In the genomic region with DNA sequence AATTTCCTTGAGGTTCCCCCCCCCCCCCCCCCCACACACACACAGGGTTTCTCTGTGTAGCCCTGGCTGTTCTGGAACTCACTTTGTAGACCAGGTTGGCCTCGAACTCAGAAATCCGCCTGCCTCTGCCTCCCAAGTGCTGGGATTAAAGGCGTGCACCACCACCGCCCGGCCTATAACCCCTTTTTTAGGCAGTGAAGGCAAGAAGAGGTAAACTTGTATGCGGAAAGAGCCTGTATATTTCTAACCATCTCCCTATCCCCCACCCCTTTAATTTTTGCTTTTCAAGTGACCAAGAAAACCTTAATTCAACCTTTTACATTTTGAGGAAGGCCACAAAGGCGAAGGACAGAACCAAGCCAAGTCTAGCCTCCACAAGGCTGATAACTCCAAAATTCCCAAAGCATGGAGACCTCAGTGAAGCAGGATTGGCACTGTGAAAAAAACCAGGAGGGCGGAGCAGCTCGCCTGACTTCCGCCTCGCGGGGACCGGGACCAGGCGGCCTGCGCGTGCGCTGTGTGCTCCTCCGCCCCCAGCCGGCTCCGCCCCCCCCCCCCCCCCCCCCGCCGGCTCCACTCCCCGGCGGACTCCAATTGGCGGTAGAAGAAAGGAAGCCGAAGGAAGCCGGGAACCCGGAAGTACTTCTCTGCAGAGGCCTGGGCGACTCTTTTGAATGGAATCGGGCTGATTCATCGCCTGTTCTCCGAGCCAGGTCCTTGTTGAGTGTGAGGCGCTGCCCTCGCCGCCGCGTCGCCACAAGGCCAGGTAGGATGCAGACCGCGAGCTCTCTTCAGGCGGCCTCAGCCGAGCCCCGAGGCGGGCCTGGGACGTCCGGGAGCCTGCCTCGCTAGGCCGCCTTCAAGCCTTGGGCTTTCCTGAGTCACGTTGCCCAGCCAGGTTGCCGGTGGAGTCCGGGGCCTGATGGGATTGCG, we compare ENCODE assay signal across 8 mouse cellular contexts. TPM values are rescaled to one million over a fixed set of nuclear protein-coding genes. Genes with fewer than 3 reads are reported as not detected.
A peak's percentile ranks its signal among the peaks of the same experiment; 100 is the strongest.
DNase-seq lines count a peak whose midpoint lies in the region; ATAC-seq and TF ChIP-seq lines count a peak whose summit lies in the region.

A gene (plus strand): TSS at position 587 of the 933 bp plus-strand sequence.

- H3K4me2 ChIP-seq in forebrain, embryonic 16.5 days (ENCODE audit: low read length): peak within 1 kb of the TSS; percentile 92
- peak within 1 kb of the TSS; percentile 84 for H3K4me2 ChIP-seq in lung, embryonic 14.5 days

- 6% methylated on average over 47 of the region's 52 CpGs for WGBS in forebrain, embryonic 16.5 days
- WGBS in lung, embryonic 14.5 days: 5% methylated on average over 43 of the region's 52 CpGs
- 5% methylated on average over 47 of the region's 52 CpGs for WGBS in olfactory bulb, adult 2 months
- 7% methylated on average over 50 of the region's 52 CpGs for WGBS in thymus, adult 2 months

- no peaks in the 10 kb centered on the region for H3K27me3 ChIP-seq in forebrain, embryonic 16.5 days (replicated peaks; ENCODE audit: control insufficient read depth, insufficient read depth, low read length)
- no peaks in the 10 kb centered on the region for H3K27me3 ChIP-seq in lung, embryonic 14.5 days (ENCODE audit: insufficient read depth, low read length)
- H3K27me3 ChIP-seq in thymus, adult 2 months (ENCODE audit: control insufficient read depth, insufficient read depth, low read length): no peaks in the 10 kb centered on the region

- H3K27ac ChIP-seq in ES-E14 (ENCODE audit: insufficient read depth, low read depth, low read length, poor library complexity, severe bottlenecking): peak within 1 kb of the TSS; percentile 78
- peak within 1 kb of the TSS; percentile 86 for H3K27ac ChIP-seq in forebrain, embryonic 16.5 days (ENCODE audit: low read length)
- H3K27ac ChIP-seq in layer of hippocampus, adult 2 months: peak within 1 kb of the TSS; percentile 92
- peak within 1 kb of the TSS; percentile 86 for H3K27ac ChIP-seq in lung, embryonic 14.5 days (ENCODE audit: low read depth)
- H3K27ac ChIP-seq in olfactory bulb, adult 2 months (ENCODE audit: insufficient read depth, low read depth, low read length): peak within 1 kb of the TSS; percentile 83
- H3K27ac ChIP-seq in thymus, adult 2 months (ENCODE audit: control insufficient read depth, insufficient read depth, low read length): no peak within 1 kb of the TSS

- in situ Hi-C loops in ES-E14 (cut with MboI; ENCODE audit: low sequenced_read_pairs in 2 of 2, unreplicated experiment in 2 of 2): no loop called here

- H3K9ac ChIP-seq in ES-E14 (ENCODE audit: insufficient read depth, low read depth, low read length, poor library complexity, severe bottlenecking): peak within 1 kb of the TSS; percentile 98
- peak within 1 kb of the TSS; percentile 95 for H3K9ac ChIP-seq in forebrain, embryonic 16.5 days (replicated peaks; ENCODE audit: low read depth, low read length)
- H3K9ac ChIP-seq in lung, embryonic 14.5 days: peak within 1 kb of the TSS; percentile 87

- H3K4me3 ChIP-seq in ES-E14 (ENCODE audit: insufficient read depth in 1 of 2, low read depth in 1 of 2, low read length in 2 of 2, poor library complexity in 1 of 2, severe bottlenecking in 1 of 2): peak within 1 kb of the TSS; percentile 89 to 97
- H3K4me3 ChIP-seq in forebrain, embryonic 16.5 days (replicated peaks; ENCODE audit: low read length): peak within 1 kb of the TSS; percentile 99
- peak within 1 kb of the TSS; percentile 88 for H3K4me3 ChIP-seq in layer of hippocampus, adult 2 months
- H3K4me3 ChIP-seq in lung, embryonic 14.5 days (ENCODE audit: low read depth, low read length): peak within 1 kb of the TSS; percentile 90
- peak within 1 kb of the TSS; percentile 99 for H3K4me3 ChIP-seq in olfactory bulb, adult 2 months (ENCODE audit: insufficient read depth, low read depth, low read length)
- peak within 1 kb of the TSS; percentile 71 for H3K4me3 ChIP-seq in thymus, adult 2 months (ENCODE audit: control insufficient read depth, insufficient read depth, low read length)

- peaks cover 2% of the 10 kb centered on the region; the same call in 1 of the 2 replicates for H3K36me3 ChIP-seq in ES-E14 (ENCODE audit: control insufficient read depth, insufficient read depth, low read length, poor library complexity, severe bottlenecking)
- 0 out of 2 replicates have a peak, but pooled peaks cover 2% of the 10 kb centered on the region for H3K36me3 ChIP-seq in forebrain, embryonic 16.5 days (ENCODE audit: control insufficient read depth, insufficient read depth)
- H3K36me3 ChIP-seq in lung, embryonic 14.5 days (ENCODE audit: insufficient read depth): no peaks in the 10 kb centered on the region
- no peaks in the 10 kb centered on the region for H3K36me3 ChIP-seq in thymus, adult 2 months (ENCODE audit: control insufficient read depth, insufficient read depth, low read length)

- no peak for TF ChIP-seq CTCF in layer of hippocampus, adult 2 months (conservative IDR thresholded peaks at IDR 0.05)
- no peak for TF ChIP-seq CTCF in lung, embryonic 14.5 days (IDR thresholded peaks at IDR 0.05; ENCODE audit: low read depth)
- no peak for TF ChIP-seq CTCF in olfactory bulb, adult 2 months (IDR thresholded peaks at IDR 0.05; ENCODE audit: insufficient read depth, low read depth, low read length)
- TF ChIP-seq CTCF in thymus, adult 2 months (IDR thresholded peaks at IDR 0.05; ENCODE audit: borderline replicate concordance, control insufficient read depth, extremely low read depth, insufficient read depth, low read length, poor library complexity): no peak

- intact Hi-C loops in heart, postnatal 36 days (cut with DNase I): loop anchor here (5.0 kb wide), 2 partner anchors 101 to 119 kb away; no protein-coding TSS in a partner anchor

- peak; percentile 97 for ATAC-seq in forebrain, embryonic 16.5 days
- ATAC-seq in lung, embryonic 14.5 days (ENCODE audit: insufficient read depth): peak; percentile 97

- H3K9me3 ChIP-seq in ES-E14 (ENCODE audit: control insufficient read depth, insufficient read depth, low read depth, low read length): no peaks in the 10 kb centered on the region
- H3K9me3 ChIP-seq in forebrain, embryonic 16.5 days (ENCODE audit: control insufficient read depth, low read length): no peaks in the 10 kb centered on the region
- H3K9me3 ChIP-seq in lung, embryonic 14.5 days (ENCODE audit: low read depth, low read length): no peaks in the 10 kb centered on the region

- peak; percentile 42; the same call in 1 of the 2 replicates for TF ChIP-seq POLR2A in olfactory bulb, adult 2 months (IDR thresholded peaks at IDR 0.05; ENCODE audit: insufficient read depth, low read depth, low read length)
- TF ChIP-seq POLR2A in thymus, adult 2 months (IDR thresholded peaks at IDR 0.05; ENCODE audit: control insufficient read depth, extremely low read depth, insufficient read depth, low read length, poor library complexity): peak; percentile 36; the same call in 1 of the 2 replicates

- DNase-seq in ES-E14 (ENCODE audit: low read depth, low spot score): peak; percentile 80
- peak; percentile 86 for DNase-seq in cerebellum, adult 11-12 months
- DNase-seq in heart, postnatal 36 days: peak; percentile 82 to 85
- DNase-seq in layer of hippocampus, adult 2 months (ENCODE audit: low spot score in 2 of 2): peak; percentile 83 to 90
- DNase-seq in lung, embryonic 14.5 days: peak; percentile 94
- DNase-seq in thymus, adult 2 months: peak; percentile 80

- H3K4me1 ChIP-seq in ES-E14 (ENCODE audit: control insufficient read depth in 2 of 2, insufficient read depth in 2 of 2, low read length in 2 of 2, poor library complexity in 1 of 2): peaks cover 0 to 4% of the 10 kb centered on the region in 2 experiments; a peak in 1 of 4 replicates
- peaks cover 15% of the 10 kb centered on the region for H3K4me1 ChIP-seq in forebrain, embryonic 16.5 days (replicated peaks; ENCODE audit: control insufficient read depth, insufficient read depth, low read length)
- H3K4me1 ChIP-seq in lung, embryonic 14.5 days (ENCODE audit: insufficient read depth): peaks cover 9% of the 10 kb centered on the region; the same call in 1 of the 2 replicates
- H3K4me1 ChIP-seq in olfactory bulb, adult 2 months (ENCODE audit: control insufficient read depth, insufficient read depth, low read length): no peaks in the 10 kb centered on the region
- H3K4me1 ChIP-seq in thymus, adult 2 months (replicated peaks; ENCODE audit: control insufficient read depth, insufficient read depth, low read length): peaks cover 5% of the 10 kb centered on the region

TF ChIP-seq in ES-E14, 5 proteins besides CTCF, POLR2A, EP300 and RAD21:
- TF ChIP-seq ZNF384 (IDR thresholded peaks at IDR 0.05; ENCODE audit: low read depth, low read length) (peak; percentile 95), CHD2 (IDR thresholded peaks at IDR 0.05; ENCODE audit: low read depth, low read length) (no peak), HCFC1 (IDR thresholded peaks at IDR 0.05; ENCODE audit: borderline replicate concordance, insufficient read depth, low read length) (peak; percentile 62; the same call in 1 of the 2 replicates), MAFK (IDR thresholded peaks at IDR 0.05; ENCODE audit: insufficient read depth, low read depth, low read length) (peak; percentile 61; the same call in 1 of the 2 replicates)

RNA-seq across cellular contexts. Expression of the gene that starts here (rescaled TPM):
- 94.0 and 164 TPM in 2 replicates for total RNA-seq in ES-E14 (2012; rRNA removed)
- 253 and 271 TPM in 2 replicates for polyA plus RNA-seq in forebrain, embryonic 16.5 days (2015; fragmentation: Nextera tagmentation; extraction: Ambion mirVana)
- total RNA-seq in heart, postnatal 36 days (2021): 10 to 100 TPM; 55.6 to 55.9 TPM
- total RNA-seq in layer of hippocampus, adult 2 months (2021): 100 to 1,000 TPM; 110 to 120 TPM
- polyA plus RNA-seq in lung, embryonic 14.5 days (2014; fragmentation: Nextera tagmentation; extraction: Ambion mirVana): 201 and 205 TPM in 2 replicates
- polyA plus RNA-seq in olfactory bulb, adult 2 months (2012; ENCODE audit: insufficient read depth, insufficient read length, low replicate concordance, missing spikeins): not detected in 2 replicates
- polyA plus RNA-seq in thymus, adult 2 months (2012; rRNA removed): 24.8 and 26.7 TPM in 2 replicates
